Mouse (Mus musculus) CH12.LX (cell line): ENCODE measurements around the gene Ablim1.

Experiments
- CTCF ChIP-seq, 2 experiments: IDR thresholded peaks in 1 of 2; conservative IDR thresholded peaks in 1 of 2; 2 replicates each; pipeline ENCODE4 v1.5.1; 2011 to 2012; ENCODE audit warnings: low read depth in 2 of 2, low read length in 2 of 2, improper control_type of control experiment in 1 of 2, inconsistent platforms in 1 of 2, mild to moderate bottlenecking in 1 of 2, moderate library complexity in 1 of 2
- GABPA ChIP-seq: IDR thresholded peaks from 2 replicates; pipeline ENCODE4 v1.6.1; 2012; ENCODE audit warnings: low read depth, low read length, improper control_type of control experiment, inconsistent platforms; ENCODE audit not compliant: insufficient replicate concordance
- MAX ChIP-seq: IDR thresholded peaks from 2 replicates; pipeline ENCODE4 v1.6.1; 2011; ENCODE audit warnings: low read length, improper control_type of control experiment
- MYC ChIP-seq: IDR thresholded peaks from 2 replicates; pipeline ENCODE4 v1.6.1; 2011; ENCODE audit warnings: low read depth, mild to moderate bottlenecking, improper control_type of control experiment, low read length
- RAD21 ChIP-seq: IDR thresholded peaks from 2 replicates; pipeline ENCODE4 v1.6.1; 2011; ENCODE audit warnings: low read depth, mild to moderate bottlenecking, low read length, improper control_type of control experiment, moderate library complexity
- SIN3A ChIP-seq: IDR thresholded peaks from 2 replicates; pipeline ENCODE4 v1.6.1; 2012; ENCODE audit warnings: low read length, improper control_type of control experiment, inconsistent platforms
- ZC3H11A ChIP-seq: IDR thresholded peaks from 2 replicates; pipeline ENCODE4 v1.6.1; 2012; ENCODE audit warnings: low read depth, mild to moderate bottlenecking, inconsistent platforms, low read length, improper control_type of control experiment
- ZKSCAN1 ChIP-seq: IDR thresholded peaks from 2 replicates; pipeline ENCODE4 v1.6.1; 2012; ENCODE audit warnings: low read depth, inconsistent platforms, low read length, improper control_type of control experiment, borderline replicate concordance

GRCm38 (mm10) chr19:57150275-57150674, 164.4 kb downstream of the Ablim1 start:
- TF ChIP-seq SIN3A (no peak), MAX (no peak), GABPA (no peak), RAD21 (peak; percentile 33), CTCF (conservative IDR thresholded peaks at IDR 0.05 in 1 of 2, IDR thresholded peaks at IDR 0.05 in 1 of 2; ENCODE audit: low read depth in 2 of 2, low read length in 2 of 2) (peak; percentile 69 to 89), MYC (no peak), ZKSCAN1 (no peak), ZC3H11A (no peak)
